Mouse (Mus musculus) kidney, postnatal 14 days (tissue): ENCODE data around the gene Tmem132a.

Experiments
- DNase-seq: peaks from one replicate; pipeline ENCODE4 v3.0.0; 2022; ENCODE audit warnings: mixed read lengths

Tmem132a gene

GRCm38 (mm10) chr19:10829436-10830175 is 40.1 kb downstream of the Tmem132a start, which contains the start of gene Cd6:
Cd6 (minus strand) TSS chr19:10830058.
- no peak for DNase-seq

GRCm38 (mm10) chr19:10828321-10828720 is 41.4 kb downstream of the Tmem132a start:
- no peak for DNase-seq

GRCm38 (mm10) chr19:10824061-10824460 is 45.7 kb downstream of the Tmem132a start:
- no peak for DNase-seq

GRCm38 (mm10) chr19:10822534-10822933 is 47.2 kb downstream of the Tmem132a start:
- DNase-seq, result no peak

- DNase-seq, result no peak
Observed at GRCm38 (mm10) chr19:10821319-10821718, 48.4 kb downstream of the Tmem132a start.

GRCm38 (mm10) chr19:10818217-10818946 is 51.4 kb downstream of the Tmem132a start:
- peak; percentile 48 for DNase-seq

- no peak for DNase-seq
Observed at GRCm38 (mm10) chr19:10816462-10816861, 53.3 kb downstream of the Tmem132a start.

- no peak for DNase-seq
Observed at GRCm38 (mm10) chr19:10815871-10816270, 53.9 kb downstream of the Tmem132a start.

GRCm38 (mm10) chr19:10813905-10814304 is 55.8 kb downstream of the Tmem132a start:
- no peak for DNase-seq

- no peak for DNase-seq
Observed at GRCm38 (mm10) chr19:10813039-10813438, 56.7 kb downstream of the Tmem132a start.

- DNase-seq, result no peak
Observed at GRCm38 (mm10) chr19:10811471-10811870, 58.3 kb downstream of the Tmem132a start.

- no peak for DNase-seq
Observed at GRCm38 (mm10) chr19:10810176-10810492, 59.6 kb downstream of the Tmem132a start.

- no peak for DNase-seq
Observed at GRCm38 (mm10) chr19:10809428-10810175, 60.1 kb downstream of the Tmem132a start.

- no peak for DNase-seq
Observed at GRCm38 (mm10) chr19:10808524-10809233, 61.1 kb downstream of the Tmem132a start.
